Mouse (Mus musculus): ENCODE measurements at regions not wholly inside any gene's neighbourhood (a gene's known extent, or its start where the extent isn't known, plus 50 kb on each side); places are given as distances from the start of the nearest gene placed in this dataset.
"Not testable (repeated sequence)": the region's sequence is repeated elsewhere in the genome, so short reads cannot be mapped to it uniquely, and the experiment has no call there.

DNA sequence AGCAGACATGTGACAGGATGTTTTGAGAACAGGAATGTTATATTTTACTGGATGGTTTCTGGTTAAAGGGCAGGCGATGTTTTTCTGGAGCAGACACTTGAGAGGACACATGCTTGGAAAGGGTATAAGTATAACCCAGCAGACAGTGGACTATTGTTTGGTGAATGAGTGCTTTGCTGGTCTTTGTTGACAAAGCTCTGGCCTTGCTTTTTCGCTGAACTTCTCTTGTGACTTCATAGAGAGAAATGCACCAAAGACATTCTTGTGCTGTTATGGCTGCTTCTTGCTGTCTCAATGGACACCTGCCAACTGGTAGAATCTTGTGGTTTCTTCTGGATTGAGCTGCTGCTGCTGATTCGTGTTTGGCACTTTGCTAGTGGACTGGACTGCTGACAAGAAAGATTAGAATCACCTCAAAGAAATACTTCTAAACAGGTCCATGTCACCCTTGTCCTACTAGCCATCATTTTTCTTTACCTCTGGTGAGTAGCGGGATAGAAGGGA, 612.1 kb downstream of the Cypt12 start:
- Histone ChIP-seq H3K9ac (no peak overlapping the region), H3K9me3 (no peaks in the 10 kb centered on the region), H3K36me3 (no peaks in the 10 kb centered on the region), H3K27me3 (no peaks in the 10 kb centered on the region), H3K4me3 (no peak overlapping the region), H3K4me2 (no peak overlapping the region), H3K27ac (no peak overlapping the region), H3K4me1 (no peaks in the 10 kb centered on the region)
- ATAC-seq (ENCODE audit: borderline replicate concordance, extremely low read depth, low FRiP score, low TSS enrichment) = no peak
- 58% methylated on average over 4 of the region's 4 CpGs for WGBS

GRCm38 (mm10) chr3:18580911-18581626, 632.9 kb downstream of the Cypt12 start:
- H3K4me3 ChIP-seq; H3K27me3 ChIP-seq; H3K4me1 ChIP-seq; H3K27ac ChIP-seq; ATAC-seq (ENCODE audit: borderline replicate concordance, extremely low read depth, low FRiP score, low TSS enrichment); H3K36me3 ChIP-seq; H3K4me2 ChIP-seq; H3K9ac ChIP-seq; H3K9me3 ChIP-seq: not testable (repeated sequence)
- 71% methylated on average over 12 of the region's 12 CpGs for WGBS

DNA sequence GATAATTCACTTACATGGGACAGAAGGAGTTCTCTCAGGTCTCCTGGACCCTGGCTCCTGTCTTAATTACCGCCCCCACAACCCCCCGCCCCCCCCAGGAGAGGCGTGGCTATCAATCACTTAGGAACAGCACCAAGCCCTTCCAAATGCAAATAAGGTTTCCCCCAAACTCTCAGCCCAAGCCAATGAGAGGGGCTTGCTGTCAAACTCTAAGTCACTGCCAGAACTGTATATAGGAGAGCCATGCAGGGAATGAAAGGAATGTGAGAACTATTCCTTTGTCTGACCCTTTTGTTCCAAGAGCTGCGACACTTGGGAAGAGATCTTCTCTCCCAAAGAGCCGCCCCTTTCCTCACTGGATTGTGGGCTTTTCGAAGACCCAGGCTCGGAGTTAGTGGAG, 672.4 kb downstream of the Cypt12 start:
- H3K27ac ChIP-seq = no peak overlapping the region
- no peaks in the 10 kb centered on the region for H3K27me3 ChIP-seq
- H3K9me3 ChIP-seq = no peaks in the 10 kb centered on the region
- H3K4me3 ChIP-seq = no peak overlapping the region
- peaks cover 23% of the 10 kb centered on the region for H3K4me1 ChIP-seq
- H3K36me3 ChIP-seq = no peaks in the 10 kb centered on the region
- WGBS = 30% methylated on average over 7 of the region's 7 CpGs
- H3K4me2 ChIP-seq = no peak overlapping the region
- H3K9ac ChIP-seq = no peak overlapping the region
- ATAC-seq (ENCODE audit: borderline replicate concordance, extremely low read depth, low FRiP score, low TSS enrichment) = no peak

GRCm38 (mm10) chr3:18623831-18624304, 675.7 kb downstream of the Cypt12 start:
- Histone ChIP-seq H3K36me3 (no peaks in the 10 kb centered on the region), H3K4me2 (peak overlapping the region; percentile 49), H3K27ac (peak overlapping the region; percentile 80), H3K9ac (no peak overlapping the region), H3K4me1 (peaks cover 29% of the 10 kb centered on the region), H3K9me3 (no peaks in the 10 kb centered on the region), H3K27me3 (no peaks in the 10 kb centered on the region), H3K4me3 (no peak overlapping the region)
- peak; percentile 89 for ATAC-seq (ENCODE audit: borderline replicate concordance, extremely low read depth, low FRiP score, low TSS enrichment)
- WGBS = 3% methylated on average over 4 of the region's 4 CpGs

GRCm38 (mm10) chr3:18624381-18625145, 676.4 kb downstream of the Cypt12 start:
- peak; percentile 37; the same call in 1 of the 2 replicates for ATAC-seq (ENCODE audit: borderline replicate concordance, extremely low read depth, low FRiP score, low TSS enrichment)
- peaks cover 29% of the 10 kb centered on the region for H3K4me1 ChIP-seq
- H3K9me3 ChIP-seq = no peaks in the 10 kb centered on the region
- H3K36me3 ChIP-seq = no peaks in the 10 kb centered on the region
- no peaks in the 10 kb centered on the region for H3K27me3 ChIP-seq
- H3K4me3 ChIP-seq = peak overlapping the region; percentile 30
- peak overlapping the region; percentile 49 for H3K4me2 ChIP-seq
- 6% methylated on average over 10 of the region's 10 CpGs for WGBS
- peak overlapping the region; percentile 80 for H3K27ac ChIP-seq
- 0 out of 2 replicates have a peak overlapping the region, but pooled peaks have one; percentile 11 for H3K9ac ChIP-seq

GRCm38 (mm10) chr3:18625395-18626328, 677.5 kb downstream of the Cypt12 start:
- peaks cover 29% of the 10 kb centered on the region for H3K4me1 ChIP-seq
- no peak; the same call in 1 of the 2 replicates for ATAC-seq (ENCODE audit: borderline replicate concordance, extremely low read depth, low FRiP score, low TSS enrichment)
- H3K9ac ChIP-seq = peak overlapping the region; percentile 27; the same call in 1 of the 2 replicates
- peak overlapping the region; percentile 49 for H3K4me2 ChIP-seq
- H3K27ac ChIP-seq = peak overlapping the region; percentile 80
- no peaks in the 10 kb centered on the region for H3K9me3 ChIP-seq
- peak overlapping the region; percentile 30 for H3K4me3 ChIP-seq
- no peaks in the 10 kb centered on the region for H3K27me3 ChIP-seq
- WGBS = 9% methylated on average over 32 of the region's 32 CpGs
- no peaks in the 10 kb centered on the region for H3K36me3 ChIP-seq

DNA sequence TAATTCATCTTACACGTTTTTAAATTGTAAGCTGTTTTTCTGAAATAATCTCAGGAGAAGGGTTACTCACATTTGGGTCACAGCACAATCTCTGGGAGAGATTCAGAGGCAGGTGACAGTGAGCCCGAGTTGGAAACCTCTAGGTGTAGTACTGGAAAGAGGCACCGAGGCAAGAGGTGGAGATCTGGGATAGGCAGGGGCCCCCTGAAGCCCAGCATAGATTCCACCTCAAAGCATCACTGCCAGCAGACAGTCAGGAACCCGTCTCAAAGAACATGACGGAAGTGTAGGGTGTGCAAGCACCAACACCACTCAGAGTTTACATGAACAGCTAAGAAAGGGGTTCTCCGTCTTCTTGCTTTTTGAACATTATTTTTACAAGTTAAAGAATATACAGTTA, 678.2 kb downstream of the Cypt12 start:
- Histone ChIP-seq H3K4me3 (no peak overlapping the region), H3K36me3 (no peaks in the 10 kb centered on the region), H3K9ac (no peak overlapping the region), H3K4me1 (peaks cover 29% of the 10 kb centered on the region), H3K27ac (no peak overlapping the region), H3K27me3 (no peaks in the 10 kb centered on the region), H3K9me3 (no peaks in the 10 kb centered on the region), H3K4me2 (no peak overlapping the region)
- ATAC-seq (ENCODE audit: borderline replicate concordance, extremely low read depth, low FRiP score, low TSS enrichment) = no peak
- WGBS = 52% methylated on average over 6 of the region's 6 CpGs

DNA sequence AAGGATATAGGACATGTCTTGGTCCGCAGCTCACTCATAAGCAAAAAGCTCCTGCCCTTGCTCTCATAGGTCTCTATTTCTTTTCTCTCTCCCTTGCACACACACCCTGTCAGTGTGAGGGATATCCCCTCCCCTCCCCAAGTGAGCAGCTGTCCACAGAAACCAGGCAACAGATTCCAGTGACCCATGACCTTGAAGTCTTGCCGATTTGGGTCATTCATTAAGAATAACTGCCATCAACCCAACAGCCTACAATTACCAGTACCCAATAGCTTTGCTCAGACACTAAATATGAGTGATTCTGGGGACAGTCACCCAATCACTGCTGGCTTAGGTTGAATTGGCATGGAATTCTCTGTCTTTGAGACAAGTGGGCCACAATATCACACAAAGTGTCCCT, 678.6 kb downstream of the Cypt12 start:
- no peak for ATAC-seq (ENCODE audit: borderline replicate concordance, extremely low read depth, low FRiP score, low TSS enrichment)
- no peaks in the 10 kb centered on the region for H3K27me3 ChIP-seq
- H3K9me3 ChIP-seq = no peaks in the 10 kb centered on the region
- H3K4me3 ChIP-seq = no peak overlapping the region
- H3K9ac ChIP-seq = no peak overlapping the region
- no peak overlapping the region for H3K27ac ChIP-seq
- H3K36me3 ChIP-seq = no peaks in the 10 kb centered on the region
- H3K4me1 ChIP-seq = peaks cover 29% of the 10 kb centered on the region
- no peak overlapping the region for H3K4me2 ChIP-seq
- WGBS = 59% methylated on average over 2 of the region's 2 CpGs

DNA sequence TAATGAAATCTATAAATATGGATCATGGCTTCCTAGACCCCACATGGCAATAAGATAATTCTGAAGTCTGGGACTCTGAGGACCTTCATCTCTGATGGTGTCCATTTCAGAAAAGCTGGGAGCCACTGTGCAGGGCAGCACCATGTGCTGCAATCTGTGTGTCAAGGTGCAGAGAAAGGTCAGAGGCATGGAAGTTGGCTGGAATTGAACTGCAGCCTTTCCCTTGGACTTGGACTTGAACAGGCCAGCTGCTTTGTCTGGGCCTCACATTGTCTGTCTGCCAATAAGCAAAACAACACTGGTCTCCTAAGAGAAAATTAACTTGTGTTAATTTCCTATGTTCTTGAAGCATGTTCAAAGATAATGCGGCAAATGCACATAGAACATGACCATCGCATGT, 681.0 kb downstream of the Cypt12 start:
- Histone ChIP-seq H3K36me3 (no peaks in the 10 kb centered on the region), H3K4me1 (peaks cover 19% of the 10 kb centered on the region), H3K4me2 (no peak overlapping the region), H3K4me3 (no peak overlapping the region), H3K27ac (no peak overlapping the region), H3K9me3 (no peaks in the 10 kb centered on the region), H3K9ac (no peak overlapping the region), H3K27me3 (no peaks in the 10 kb centered on the region)
- no peak for ATAC-seq (ENCODE audit: borderline replicate concordance, extremely low read depth, low FRiP score, low TSS enrichment)
- WGBS = 96% methylated on average over 2 of the region's 2 CpGs

GRCm38 (mm10) chr3:18631601-18632000, 683.4 kb downstream of the Cypt12 start:
- Histone ChIP-seq H3K36me3 (no peaks in the 10 kb centered on the region), H3K9ac (no peak overlapping the region), H3K4me3 (no peak overlapping the region), H3K27ac (no peak overlapping the region), H3K4me1 (no peaks in the 10 kb centered on the region), H3K4me2 (no peak overlapping the region), H3K9me3 (no peaks in the 10 kb centered on the region), H3K27me3 (no peaks in the 10 kb centered on the region)
- 80% methylated on average over 1 of the region's 1 CpGs for WGBS
- ATAC-seq (ENCODE audit: borderline replicate concordance, extremely low read depth, low FRiP score, low TSS enrichment) = no peak

DNA sequence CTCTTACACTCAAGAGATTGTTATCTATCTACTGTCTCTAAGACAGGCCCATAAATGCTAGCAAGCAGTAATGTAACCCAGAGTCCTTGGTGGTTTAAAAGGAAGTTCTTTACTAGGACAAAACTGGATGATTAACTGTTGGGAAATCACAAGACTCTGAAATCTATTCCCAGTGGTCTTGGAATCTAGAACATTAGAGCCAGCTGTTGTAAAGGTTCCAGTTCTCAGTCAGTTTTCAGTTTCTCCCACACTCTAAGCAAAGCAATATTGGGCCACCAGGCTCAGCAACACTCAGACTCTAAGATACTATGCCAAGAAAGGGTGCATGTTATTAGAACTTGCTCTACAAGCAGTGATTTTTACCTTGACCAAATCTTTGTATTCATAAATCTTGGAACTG, 686.6 kb downstream of the Cypt12 start:
- H3K27ac ChIP-seq = no peak overlapping the region
- no peaks in the 10 kb centered on the region for H3K4me1 ChIP-seq
- H3K4me2 ChIP-seq = no peak overlapping the region
- H3K36me3 ChIP-seq = no peaks in the 10 kb centered on the region
- H3K9me3 ChIP-seq = no peaks in the 10 kb centered on the region
- no peaks in the 10 kb centered on the region for H3K27me3 ChIP-seq
- H3K9ac ChIP-seq = no peak overlapping the region
- no peak overlapping the region for H3K4me3 ChIP-seq
- no peak for ATAC-seq (ENCODE audit: borderline replicate concordance, extremely low read depth, low FRiP score, low TSS enrichment)
